Mouse (Mus musculus) lung, embryonic 16.5 days (tissue): ENCODE measurements around the gene Ankrd28. TPM values are rescaled to one million over a fixed set of nuclear protein-coding genes. Genes with fewer than 3 reads are reported as not detected.

Experiments used
- ATAC-seq: fragments of 200-750 bp; cut with Nextera tagmentation; 2 replicates; pipeline ENCODE4 v1.8.0; 2017; ENCODE audit warnings: low read depth, mild to moderate bottlenecking, moderate library complexity
- H3K27ac ChIP-seq: fragments of 300-500 bp; sonication (generic); 2 replicates; pipeline ENCODE4 v1.5.1; 2014; ENCODE audit warnings: mild to moderate bottlenecking, control low read depth, low read length
- H3K27me3 ChIP-seq: fragments of 300-500 bp; sonication (generic); 2 replicates; pipeline ENCODE4 v1.6.1; 2014; ENCODE audit warnings: low read depth, low read length, mixed read lengths; ENCODE audit not compliant: control insufficient read depth, insufficient read depth
- H3K36me3 ChIP-seq: fragments of 300-500 bp; sonication (generic); 2 replicates; pipeline ENCODE4 v1.6.1; 2014; ENCODE audit warnings: low read length; ENCODE audit not compliant: control insufficient read depth, insufficient read depth
- H3K4me1 ChIP-seq: fragments of 300-500 bp; sonication (generic); replicated peaks from 2 replicates; pipeline ENCODE4 v1.6.1; 2014; ENCODE audit warnings: low read length, mixed read lengths; ENCODE audit not compliant: control insufficient read depth, insufficient read depth
- H3K4me2 ChIP-seq: fragments of 300-500 bp; sonication (generic); 2 replicates; pipeline ENCODE4 v1.6.1; 2014; ENCODE audit warnings: low read depth, low read length, control low read depth
- H3K4me3 ChIP-seq: fragments of 300-500 bp; sonication (generic); 2 replicates; pipeline ENCODE4 v1.5.1; 2014; ENCODE audit warnings: mild to moderate bottlenecking, low read length, control low read depth
- H3K9ac ChIP-seq: fragments of 300-500 bp; sonication (generic); 2 replicates; pipeline ENCODE4 v1.6.1; 2014; ENCODE audit warnings: low read length, control low read depth
- H3K9me3 ChIP-seq: fragments of 300-500 bp; sonication (generic); 2 replicates; pipeline ENCODE4 v1.6.1; 2016; ENCODE audit warnings: low read length; ENCODE audit not compliant: control insufficient read depth
- WGBS: fragments of 180-500 bp; shearing (Covaris S2); extraction: QIAGEN DNeasy Blood & Tissue Kit; methylation state at CpG from one replicate; pipeline ENCODE4 v1.1.7; 2014; 5-methylcytosine and 5-hydroxymethylcytosine counted together
- polyA plus RNA-seq: library from polyadenylated mRNA; unstranded; fragments of >200 nt; fragmentation: Nextera tagmentation; extraction: Ambion mirVana; gene quantifications from 2 replicates; pipeline ENCODE4 v1.2.1, GENCODE M21; 2015

Ankrd28 gene
- polyA plus RNA-seq, 1 experiment from 2014 or later: 7.0 TPM

- WGBS: 70% methylated on average over 4 of the region's 4 CpGs
- H3K27me3 ChIP-seq: no peaks in the 10 kb centered on the region
- no peak for ATAC-seq
- no peaks in the 10 kb centered on the region for H3K9me3 ChIP-seq
- H3K4me1 ChIP-seq: no peaks in the 10 kb centered on the region
- no peak overlapping the region for H3K9ac ChIP-seq
- H3K4me2 ChIP-seq: no peak overlapping the region
- H3K36me3 ChIP-seq: no peaks in the 10 kb centered on the region
- no peak overlapping the region for H3K27ac ChIP-seq
- H3K4me3 ChIP-seq: no peak overlapping the region
Measured at GRCm38 (mm10) chr14:31854667-31855066, 24.2 kb upstream of the Ankrd28 start.

- H3K9ac ChIP-seq: no peak overlapping the region
- no peak overlapping the region for H3K27ac ChIP-seq
- no peaks in the 10 kb centered on the region for H3K27me3 ChIP-seq
- no peak overlapping the region for H3K4me2 ChIP-seq
- WGBS: 58% methylated on average over 4 of the region's 4 CpGs
- H3K4me1 ChIP-seq: no peaks in the 10 kb centered on the region
- no peak overlapping the region for H3K4me3 ChIP-seq
- no peak for ATAC-seq
- H3K9me3 ChIP-seq: no peaks in the 10 kb centered on the region
- H3K36me3 ChIP-seq: no peaks in the 10 kb centered on the region
Measured at GRCm38 (mm10) chr14:31843571-31843970, 13.1 kb upstream of the Ankrd28 start.

GRCm38 (mm10) chr14:31832022-31832421 is 1.6 kb upstream of the Ankrd28 start:
- Histone ChIP-seq H3K4me1 (peaks cover 6% of the 10 kb centered on the region), H3K9ac (no peak overlapping the region), H3K27ac (no peak overlapping the region), H3K36me3 (no peaks in the 10 kb centered on the region), H3K27me3 (no peaks in the 10 kb centered on the region), H3K4me2 (no peak overlapping the region), H3K4me3 (no peak overlapping the region), H3K9me3 (peaks cover 4% of the 10 kb centered on the region)
- WGBS: 32% methylated on average over 4 of the region's 4 CpGs
- ATAC-seq: no peak

DNA sequence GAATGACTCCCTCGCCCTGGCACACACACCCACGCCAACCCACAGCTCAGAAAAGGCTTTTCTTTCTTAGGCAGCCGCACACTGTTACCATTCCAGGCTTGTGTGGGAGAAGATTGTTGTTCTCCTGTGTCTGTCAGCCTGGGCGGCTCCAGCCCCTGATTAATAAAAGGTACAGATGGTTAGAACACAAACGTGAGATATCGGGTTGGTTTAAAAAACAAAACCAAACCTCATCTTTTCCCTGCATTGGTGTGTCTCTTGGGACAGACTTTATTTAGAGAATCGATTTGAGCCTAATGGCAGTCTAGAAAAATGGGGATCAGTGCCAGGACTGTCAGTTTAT is 890 bp upstream of the Ankrd28 start:
- Histone ChIP-seq H3K27ac (peak overlapping the region; percentile 27; the same call in 1 of the 2 replicates), H3K27me3 (no peaks in the 10 kb centered on the region), H3K36me3 (no peaks in the 10 kb centered on the region), H3K4me1 (peaks cover 6% of the 10 kb centered on the region), H3K9ac (peak overlapping the region; percentile 74), H3K4me3 (peak overlapping the region; percentile 89), H3K9me3 (no peaks in the 10 kb centered on the region), H3K4me2 (peak overlapping the region; percentile 95)
- ATAC-seq: no peak
- 5% methylated on average over 7 of the region's 7 CpGs for WGBS

DNA sequence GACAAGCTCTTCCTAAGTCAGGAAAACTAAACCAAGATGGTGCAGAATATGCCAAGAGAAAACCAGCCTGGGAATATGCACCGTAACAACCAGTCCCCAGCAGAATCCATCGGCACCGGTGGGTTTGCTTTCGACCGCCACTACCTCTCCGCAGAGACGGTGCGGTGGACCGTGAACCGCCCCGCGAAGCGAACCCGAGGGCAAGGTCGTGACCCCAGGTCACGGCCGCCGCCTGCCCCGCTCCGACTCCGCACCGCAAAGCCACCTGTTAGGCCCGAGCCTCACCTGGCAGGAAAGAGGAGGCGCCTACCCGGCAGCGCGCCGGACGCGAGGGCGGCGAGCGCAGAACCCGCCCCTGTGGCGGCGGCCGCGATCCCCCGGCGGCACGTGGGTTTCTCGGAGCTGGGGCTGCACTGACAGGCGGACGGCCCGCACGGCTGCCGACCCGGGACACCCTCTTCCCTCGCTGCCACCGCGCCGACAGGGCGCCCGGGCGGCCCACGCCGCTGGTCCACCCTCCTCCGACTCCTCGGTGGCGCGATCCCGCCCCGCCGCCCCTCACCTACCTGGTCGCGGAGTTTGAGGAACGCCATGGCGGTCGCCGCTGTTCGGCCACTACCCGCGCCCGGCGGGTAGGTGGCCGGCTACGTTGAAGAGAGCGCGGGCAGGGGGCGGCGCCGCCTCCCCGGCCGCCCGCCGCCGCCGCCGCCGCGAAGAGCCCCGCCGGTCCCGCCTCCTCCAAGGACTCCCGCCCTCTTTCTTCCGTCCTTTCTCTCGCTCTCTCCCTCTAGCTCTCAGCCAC is 489 bp downstream of the Ankrd28 start:
- no peaks in the 10 kb centered on the region for H3K27me3 ChIP-seq
- peak overlapping the region; percentile 68 for H3K4me2 ChIP-seq
- peaks cover 6% of the 10 kb centered on the region for H3K4me1 ChIP-seq
- H3K27ac ChIP-seq: peak overlapping the region; percentile 92
- peak; percentile 85 for ATAC-seq
- H3K9ac ChIP-seq: peak overlapping the region; percentile 83
- WGBS: under 1% methylated on average over 80 of the region's 97 CpGs
- no peaks in the 10 kb centered on the region for H3K9me3 ChIP-seq
- peak overlapping the region; percentile 89 for H3K4me3 ChIP-seq
- H3K36me3 ChIP-seq: no peaks in the 10 kb centered on the region

DNA sequence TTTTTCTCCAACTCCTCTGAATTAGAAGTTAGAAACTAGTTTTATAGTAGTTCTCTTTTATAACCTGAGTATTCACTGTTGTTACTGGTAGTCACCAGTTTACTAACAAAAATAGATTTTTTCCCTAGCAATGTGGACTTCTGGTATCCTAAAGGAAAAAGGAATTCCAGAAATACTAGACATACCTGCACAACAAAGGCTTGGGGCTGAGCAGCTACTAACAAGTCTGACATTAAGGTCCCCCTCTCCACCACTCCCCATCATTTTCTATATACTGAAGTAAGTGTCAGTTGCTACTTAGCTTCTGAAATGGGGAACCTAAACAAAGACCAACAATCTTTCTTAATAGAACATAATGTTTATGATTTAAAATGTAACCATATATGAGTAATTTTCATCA is 3.2 kb downstream of the Ankrd28 start:
- Histone ChIP-seq H3K27ac (no peak overlapping the region), H3K27me3 (no peaks in the 10 kb centered on the region), H3K9ac (no peak overlapping the region), H3K4me3 (no peak overlapping the region), H3K9me3 (no peaks in the 10 kb centered on the region), H3K4me2 (no peak overlapping the region), H3K36me3 (no peaks in the 10 kb centered on the region), H3K4me1 (peaks cover 6% of the 10 kb centered on the region)
- ATAC-seq: no peak

DNA sequence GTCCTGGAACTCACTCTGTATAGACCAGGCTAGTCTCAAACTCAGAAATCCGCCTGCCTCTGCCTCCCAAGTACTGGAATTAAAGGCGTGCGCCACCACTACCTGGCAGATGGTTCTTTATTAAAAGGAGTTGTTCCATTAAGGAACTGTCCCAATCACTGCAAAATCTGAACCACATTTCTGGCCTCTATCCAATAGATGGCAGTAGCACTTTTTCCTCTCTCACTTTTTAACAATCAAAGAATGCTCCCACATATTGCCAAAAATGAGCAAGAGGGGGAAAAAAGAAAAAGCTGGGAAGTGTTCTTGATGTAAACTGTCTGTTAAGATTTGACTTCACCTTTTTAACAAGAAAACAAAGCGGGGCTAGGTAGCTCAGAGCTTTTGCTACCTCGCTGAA is 20.5 kb downstream of the Ankrd28 start:
- no peaks in the 10 kb centered on the region; the same call in 1 of the 2 replicates for H3K4me1 ChIP-seq
- no peaks in the 10 kb centered on the region for H3K36me3 ChIP-seq
- H3K9me3 ChIP-seq: no peaks in the 10 kb centered on the region
- no peaks in the 10 kb centered on the region for H3K27me3 ChIP-seq
- no peak overlapping the region for H3K4me2 ChIP-seq
- no peak overlapping the region for H3K9ac ChIP-seq
- ATAC-seq: no peak
- 84% methylated on average over 5 of the region's 5 CpGs for WGBS
- H3K4me3 ChIP-seq: no peak overlapping the region
- H3K27ac ChIP-seq: no peak overlapping the region

GRCm38 (mm10) chr14:31803791-31804190 is 26.7 kb downstream of the Ankrd28 start:
- Histone ChIP-seq H3K4me3 (no peak overlapping the region), H3K27ac (no peak overlapping the region), H3K9me3 (no peaks in the 10 kb centered on the region), H3K27me3 (no peaks in the 10 kb centered on the region), H3K4me1 (no peaks in the 10 kb centered on the region), H3K36me3 (no peaks in the 10 kb centered on the region), H3K9ac (no peak overlapping the region), H3K4me2 (no peak overlapping the region)
- WGBS: 51% methylated on average over 2 of the region's 2 CpGs
- no peak for ATAC-seq

- Histone ChIP-seq H3K9me3 (no peaks in the 10 kb centered on the region), H3K36me3 (no peaks in the 10 kb centered on the region), H3K4me1 (no peaks in the 10 kb centered on the region), H3K4me2 (no peak overlapping the region), H3K9ac (no peak overlapping the region), H3K27me3 (no peaks in the 10 kb centered on the region), H3K4me3 (no peak overlapping the region), H3K27ac (no peak overlapping the region)
- no peak for ATAC-seq
- 71% methylated on average over 7 of the region's 7 CpGs for WGBS
Measured at GRCm38 (mm10) chr14:31800976-31801375, 29.5 kb downstream of the Ankrd28 start.
